Comparison of ENCODE assay signal across 8 mouse cellular contexts in the genomic region with DNA sequence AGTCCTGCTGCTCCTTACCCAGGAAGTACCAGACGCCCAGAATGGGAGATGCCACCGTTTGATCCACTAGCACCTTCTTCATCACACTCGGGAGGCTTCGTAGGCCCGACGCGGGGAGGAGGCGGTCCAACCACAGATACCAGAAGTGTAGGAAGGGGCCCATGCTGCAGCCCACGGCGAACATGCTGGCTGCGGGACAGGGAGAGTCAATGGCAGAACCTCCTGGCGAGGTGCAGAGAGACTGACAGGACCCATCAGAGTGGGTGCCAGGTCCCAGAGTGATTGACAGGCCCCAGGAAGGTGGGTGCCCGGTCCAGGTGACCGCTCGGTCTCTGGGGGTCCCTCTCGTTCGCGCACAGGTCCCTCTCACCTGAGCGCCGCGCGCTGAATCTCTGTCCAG. TPM values are rescaled to one million over a fixed set of nuclear protein-coding genes. Genes with fewer than 3 reads are reported as not detected.
DNase-seq lines count a peak whose midpoint lies in the region; ATAC-seq and TF ChIP-seq lines count a peak whose summit lies in the region.

No protein-coding gene starts in this region.

- H3K27ac ChIP-seq in testis, adult 2 months (ENCODE audit: control insufficient read depth, insufficient read depth, low read depth, low read length), result peak overlapping the region; percentile 39
- H3K27ac ChIP-seq in intestine, embryonic 16.5 days (ENCODE audit: low read length), result peak overlapping the region; percentile 74
- H3K27ac ChIP-seq in neural tube, embryonic 12.5 days, result peak overlapping the region; percentile 72

- no peak for TF ChIP-seq POLR2A in testis, adult 2 months (IDR thresholded peaks at IDR 0.05; ENCODE audit: control insufficient read depth, low read depth, low read length)

- no peaks in the 10 kb centered on the region for H3K9me3 ChIP-seq in intestine, embryonic 16.5 days (ENCODE audit: control insufficient read depth, low read length)
- no peaks in the 10 kb centered on the region for H3K9me3 ChIP-seq in neural tube, embryonic 12.5 days

- intact Hi-C loops in left cerebral cortex, postnatal 25 days (cut with DNase I), result loop anchor here (2.0 kb wide), 2 partner anchors 36 to 104 kb away; no protein-coding TSS in a partner anchor

- H3K4me2 ChIP-seq in intestine, embryonic 16.5 days (ENCODE audit: low read depth, low read length), result peak overlapping the region; percentile 94
- peak overlapping the region; percentile 98 for H3K4me2 ChIP-seq in neural tube, embryonic 12.5 days (replicated peaks)

- no peaks in the 10 kb centered on the region for H3K27me3 ChIP-seq in testis, adult 2 months (ENCODE audit: control insufficient read depth, insufficient read depth, low read length)
- H3K27me3 ChIP-seq in intestine, embryonic 16.5 days (replicated peaks; ENCODE audit: control insufficient read depth, insufficient read depth, low read length), result no peaks in the 10 kb centered on the region
- H3K27me3 ChIP-seq in neural tube, embryonic 12.5 days (replicated peaks), result no peaks in the 10 kb centered on the region

- WGBS in intestine, embryonic 16.5 days, result under 1% methylated on average over 22 of the region's 22 CpGs
- 2% methylated on average over 22 of the region's 22 CpGs for WGBS in neural tube, embryonic 12.5 days

- peak overlapping the region; percentile 85 for H3K9ac ChIP-seq in intestine, embryonic 16.5 days (ENCODE audit: low read depth, low read length)
- peak overlapping the region; percentile 80 for H3K9ac ChIP-seq in neural tube, embryonic 12.5 days

- peaks cover 15% of the 10 kb centered on the region for H3K4me1 ChIP-seq in testis, adult 2 months (ENCODE audit: control insufficient read depth, insufficient read depth, low read length)
- H3K4me1 ChIP-seq in intestine, embryonic 16.5 days (ENCODE audit: control insufficient read depth, insufficient read depth, low read length), result peaks cover 31% of the 10 kb centered on the region
- peaks cover 43% of the 10 kb centered on the region for H3K4me1 ChIP-seq in neural tube, embryonic 12.5 days

- DNase-seq in embryo, embryonic 9.5 days (ENCODE audit: extremely low spot score), result peak; percentile 34
- DNase-seq in embryo, embryonic 10 days (ENCODE audit: low spot score), result no peak
- DNase-seq in testis, postnatal 14 days (ENCODE audit: low spot score), result no peak
- DNase-seq in cerebellum, postnatal 14 days, result no peak
- DNase-seq in left cerebral cortex, postnatal 25 days (ENCODE audit: low spot score in 2 of 2), result no peak

- no peak for ATAC-seq in intestine, embryonic 16.5 days
- ATAC-seq in neural tube, embryonic 12.5 days (ENCODE audit: low FRiP score, low read depth), result peak; percentile 33

- peak overlapping the region; percentile 81 for H3K4me3 ChIP-seq in testis, adult 2 months (ENCODE audit: control insufficient read depth, low read depth, low read length)
- H3K4me3 ChIP-seq in intestine, embryonic 16.5 days (ENCODE audit: low read length), result peak overlapping the region; percentile 68
- peak overlapping the region; percentile 70 for H3K4me3 ChIP-seq in neural tube, embryonic 12.5 days

- H3K36me3 ChIP-seq in testis, adult 2 months (ENCODE audit: control insufficient read depth, insufficient read depth, low read length), result no peaks in the 10 kb centered on the region
- peaks cover 7% of the 10 kb centered on the region; the same call in 1 of the 2 replicates for H3K36me3 ChIP-seq in intestine, embryonic 16.5 days (ENCODE audit: control insufficient read depth, insufficient read depth, low read length)
- peaks cover 25% of the 10 kb centered on the region for H3K36me3 ChIP-seq in neural tube, embryonic 12.5 days

- no peak for TF ChIP-seq CTCF in testis, adult 2 months (IDR thresholded peaks at IDR 0.05; ENCODE audit: control insufficient read depth, insufficient read depth, insufficient replicate concordance, low read depth, low read length)

RNA-seq across cellular contexts. Expression of gene Mpv17l2, which starts 0.4 kb away (rescaled TPM):
- polyA plus RNA-seq in testis, adult 2 months (2012; rRNA removed), result 13.5 and 14.4 TPM in 2 replicates
- 78.6 and 79.8 TPM in 2 replicates for polyA plus RNA-seq in intestine, embryonic 16.5 days (2015; fragmentation: Nextera tagmentation; extraction: Ambion mirVana)
- 45.0 and 51.2 TPM in 2 replicates for polyA plus RNA-seq in neural tube, embryonic 12.5 days (2016; fragmentation: Nextera tagmentation; extraction: Ambion mirVana)
- total RNA-seq in left cerebral cortex, postnatal 25 days (2021), result 10 to 100 TPM; 34.5 to 43.2 TPM

RNA-seq across cellular contexts. Expression of gene Rab3a, which starts 5.9 kb away (rescaled TPM):
- 7.9 and 8.2 TPM in 2 replicates for polyA plus RNA-seq in testis, adult 2 months (2012; rRNA removed)
- 24.9 and 25.6 TPM in 2 replicates for polyA plus RNA-seq in intestine, embryonic 16.5 days (2015; fragmentation: Nextera tagmentation; extraction: Ambion mirVana)
- 184 and 199 TPM in 2 replicates for polyA plus RNA-seq in neural tube, embryonic 12.5 days (2016; fragmentation: Nextera tagmentation; extraction: Ambion mirVana)
- 100 to 1,000 TPM; 830 to 904 TPM for total RNA-seq in left cerebral cortex, postnatal 25 days (2021)

RNA-seq across cellular contexts. Expression of gene Pik3r2, which starts 16.2 kb away (rescaled TPM):
- polyA plus RNA-seq in testis, adult 2 months (2012; rRNA removed), result 25.1 and 30.8 TPM in 2 replicates
- polyA plus RNA-seq in intestine, embryonic 16.5 days (2015; fragmentation: Nextera tagmentation; extraction: Ambion mirVana), result 63.7 and 65.3 TPM in 2 replicates
- polyA plus RNA-seq in neural tube, embryonic 12.5 days (2016; fragmentation: Nextera tagmentation; extraction: Ambion mirVana), result 84.0 and 84.6 TPM in 2 replicates
- total RNA-seq in left cerebral cortex, postnatal 25 days (2021), result 100 to 1,000 TPM; 150 to 152 TPM

RNA-seq across cellular contexts. Expression of gene Pde4c, which starts 36.8 kb away (rescaled TPM):
- 1.1 TPM in 2 replicates for polyA plus RNA-seq in testis, adult 2 months (2012; rRNA removed)
- polyA plus RNA-seq in intestine, embryonic 16.5 days (2015; fragmentation: Nextera tagmentation; extraction: Ambion mirVana), result 0.28 and 0.64 TPM in 2 replicates
- polyA plus RNA-seq in neural tube, embryonic 12.5 days (2016; fragmentation: Nextera tagmentation; extraction: Ambion mirVana), result 0.19 and 0.41 TPM in 2 replicates
- total RNA-seq in left cerebral cortex, postnatal 25 days (2021), result 1 to 10 TPM; 1.6 to 1.7 TPM

RNA-seq across cellular contexts. Expression of gene Gm3336, which starts 42.0 kb away (rescaled TPM):
- 0.86 and 0.91 TPM in 2 replicates for polyA plus RNA-seq in testis, adult 2 months (2012; rRNA removed)
- polyA plus RNA-seq in intestine, embryonic 16.5 days (2015; fragmentation: Nextera tagmentation; extraction: Ambion mirVana), result 3.3 and 4.1 TPM in 2 replicates
- not detected in 2 replicates for polyA plus RNA-seq in neural tube, embryonic 12.5 days (2016; fragmentation: Nextera tagmentation; extraction: Ambion mirVana)
- not detected for total RNA-seq in left cerebral cortex, postnatal 25 days (2021)
